Mouse (Mus musculus) lung, postnatal 0 days (tissue): ENCODE data around the gene Nrxn2.

ENCODE experiments used
- CTCF ChIP-seq: IDR thresholded peaks from 2 replicates; pipeline ENCODE4 v1.5.1; 2016; ENCODE audit warnings: antibody characterized with exemption, mild to moderate bottlenecking
- EP300 ChIP-seq: IDR thresholded peaks from 2 replicates; pipeline ENCODE4 v1.6.1; 2016; ENCODE audit warnings: antibody characterized with exemption, mild to moderate bottlenecking, control low read depth

DNA sequence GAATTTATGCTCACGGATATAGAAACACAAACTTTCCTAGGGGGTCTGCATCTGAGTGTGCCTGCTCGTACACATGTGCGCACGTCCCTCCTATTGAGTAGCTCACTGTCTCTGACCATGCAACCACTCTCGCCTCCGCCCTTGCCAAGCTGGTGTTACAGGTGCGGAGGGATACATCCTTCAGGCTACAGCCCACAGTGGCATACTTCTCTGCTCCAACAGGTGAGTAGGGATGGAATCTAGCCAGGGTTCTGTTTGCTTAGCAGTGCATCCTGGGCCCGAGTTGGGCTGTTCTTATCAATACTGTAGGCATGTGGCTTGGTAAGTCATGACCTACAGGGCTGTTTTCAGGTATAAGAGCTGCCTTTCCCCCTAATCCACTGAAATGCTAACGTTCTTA is 107.5 kb downstream of the Nrxn2 start:
- TF ChIP-seq CTCF (no peak), EP300 (no peak)
